In the genomic region with DNA sequence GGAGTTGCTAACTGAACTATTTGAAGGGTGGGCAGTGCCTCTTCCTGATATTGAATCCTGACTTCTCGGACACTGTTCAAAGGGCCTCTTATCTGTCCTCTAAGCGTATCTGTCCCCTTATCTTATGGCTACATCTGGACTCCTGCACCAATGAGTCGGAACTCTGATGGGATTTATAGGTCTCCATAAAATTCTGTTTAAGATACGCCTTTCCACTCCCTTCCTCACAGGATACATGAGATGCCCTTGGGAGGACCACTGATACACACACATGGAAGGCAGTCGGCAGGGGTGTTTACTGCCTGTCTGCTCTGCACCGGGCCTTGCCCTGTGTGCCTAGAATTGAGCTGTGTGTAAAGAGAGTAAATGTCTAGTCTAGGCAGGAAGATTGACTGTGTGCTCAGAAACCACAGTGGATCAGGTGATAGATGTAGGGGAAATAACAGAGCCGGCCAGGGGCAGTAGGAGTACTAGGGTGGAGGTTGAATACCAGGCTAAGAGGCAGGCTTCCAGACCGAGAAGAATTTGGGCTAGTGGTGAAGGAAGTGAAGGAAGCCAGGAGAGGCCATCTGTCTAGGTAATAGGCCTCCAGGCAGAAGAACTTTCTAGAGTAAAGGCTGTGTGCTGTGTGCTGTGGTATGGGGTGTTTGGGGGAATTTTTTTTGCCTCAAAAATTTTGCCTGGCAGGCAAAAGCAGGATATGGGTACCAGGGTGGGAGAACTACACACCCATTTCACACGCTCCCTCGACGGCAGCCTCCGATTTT, we compare ENCODE assay signal across 18 mouse cellular contexts. TPM values are rescaled to one million over a fixed set of nuclear protein-coding genes. Genes with fewer than 3 reads are reported as not detected.
DNase-seq lines count a peak whose midpoint lies in the region; ATAC-seq and TF ChIP-seq lines count a peak whose summit lies in the region.
"Had no signal": no experiment of that assay in that cellular context is flagged by ENCODE, and none has a peak within 500 bp of the region (broad histone marks: within the 10 kb centered on the region; RNA-seq: fewer than 3 reads in every experiment).

No protein-coding gene starts in this region.

- H3K27me3 ChIP-seq in kidney, embryonic 14.5 days (ENCODE audit: control insufficient read depth, insufficient read depth, low read length), result no peaks in the 10 kb centered on the region
- no peaks in the 10 kb centered on the region for H3K27me3 ChIP-seq in kidney, adult 2 months (replicated peaks; ENCODE audit: control insufficient read depth, insufficient read depth, low read length)
- no peaks in the 10 kb centered on the region for H3K27me3 ChIP-seq in embryonic facial prominence, embryonic 13.5 days
- no peaks in the 10 kb centered on the region for H3K27me3 ChIP-seq in limb, embryonic 13.5 days
- peaks cover 15% of the 10 kb centered on the region; the same call in 1 of the 2 replicates for H3K27me3 ChIP-seq in liver, embryonic 12.5 days (replicated peaks)
- H3K27me3 ChIP-seq: stomach, embryonic 15.5 days had no signal

- H3K9me3 ChIP-seq in kidney, embryonic 14.5 days (ENCODE audit: control insufficient read depth, low read length), result no peaks in the 10 kb centered on the region
- no peaks in the 10 kb centered on the region for H3K9me3 ChIP-seq in embryonic facial prominence, embryonic 13.5 days
- no peaks in the 10 kb centered on the region for H3K9me3 ChIP-seq in limb, embryonic 13.5 days
- H3K9me3 ChIP-seq in liver, embryonic 12.5 days (replicated peaks), result no peaks in the 10 kb centered on the region
- H3K9me3 ChIP-seq: liver, embryonic 13.5 days; stomach, embryonic 15.5 days had no signal

- H3K36me3 ChIP-seq in kidney, embryonic 14.5 days (ENCODE audit: control insufficient read depth, insufficient read depth, low read length), result no peaks in the 10 kb centered on the region
- H3K36me3 ChIP-seq in kidney, adult 2 months (ENCODE audit: control insufficient read depth, insufficient read depth, low read length), result no peaks in the 10 kb centered on the region
- H3K36me3 ChIP-seq in embryonic facial prominence, embryonic 13.5 days, result no peaks in the 10 kb centered on the region
- no peaks in the 10 kb centered on the region for H3K36me3 ChIP-seq in limb, embryonic 13.5 days
- no peaks in the 10 kb centered on the region for H3K36me3 ChIP-seq in liver, embryonic 12.5 days
- H3K36me3 ChIP-seq: liver, embryonic 13.5 days; stomach, embryonic 15.5 days had no signal

- peak overlapping the region; percentile 67; the same call in 1 of the 2 replicates for H3K27ac ChIP-seq in kidney, embryonic 14.5 days (ENCODE audit: low read depth, low read length)
- no peak overlapping the region for H3K27ac ChIP-seq in kidney, adult 2 months (ENCODE audit: insufficient read depth, low read depth, low read length)
- peak overlapping the region; percentile 77 for H3K27ac ChIP-seq in embryonic facial prominence, embryonic 13.5 days
- peak overlapping the region; percentile 90 for H3K27ac ChIP-seq in limb, embryonic 13.5 days
- H3K27ac ChIP-seq in liver, embryonic 12.5 days, result no peak overlapping the region
- H3K27ac ChIP-seq: liver, embryonic 13.5 days; stomach, embryonic 15.5 days had no signal

- no peak overlapping the region for H3K4me3 ChIP-seq in kidney, embryonic 14.5 days (ENCODE audit: low read length)
- H3K4me3 ChIP-seq in kidney, adult 2 months (ENCODE audit: insufficient read depth, low read depth, low read length), result no peak overlapping the region
- H3K4me3 ChIP-seq in embryonic facial prominence, embryonic 13.5 days, result no peak overlapping the region
- no peak overlapping the region for H3K4me3 ChIP-seq in limb, embryonic 13.5 days
- H3K4me3 ChIP-seq in liver, embryonic 12.5 days, result no peak overlapping the region
- H3K4me3 ChIP-seq: liver, embryonic 13.5 days; megakaryocyte, embryonic 14.5 days; myocyte; stomach, embryonic 15.5 days had no signal

- TF ChIP-seq POLR2A in kidney, adult 2 months (IDR thresholded peaks at IDR 0.05; ENCODE audit: low read depth, low read length), result no peak

- no peak for TF ChIP-seq CTCF in kidney, adult 2 months (conservative IDR thresholded peaks at IDR 0.05; ENCODE audit: insufficient read depth, insufficient read length, low read depth, low read length)

- 36% methylated on average over 12 of the region's 12 CpGs for WGBS in kidney, embryonic 14.5 days
- WGBS in kidney, adult 2 months, result 58% methylated on average over 12 of the region's 12 CpGs
- 56% methylated on average over 12 of the region's 12 CpGs for WGBS in embryonic facial prominence, embryonic 13.5 days
- WGBS in limb, embryonic 13.5 days, result 43% methylated on average over 12 of the region's 12 CpGs
- WGBS in liver, embryonic 12.5 days (ENCODE audit: insufficient replicate concordance), result 42% methylated on average over 12 of the region's 12 CpGs

- H3K4me1 ChIP-seq in kidney, embryonic 14.5 days (ENCODE audit: control insufficient read depth, insufficient read depth, low read length), result peaks cover 14% of the 10 kb centered on the region; the same call in 1 of the 2 replicates
- H3K4me1 ChIP-seq in kidney, adult 2 months (ENCODE audit: control insufficient read depth, insufficient read depth, low read length), result no peaks in the 10 kb centered on the region
- peaks cover 23% of the 10 kb centered on the region for H3K4me1 ChIP-seq in embryonic facial prominence, embryonic 13.5 days
- H3K4me1 ChIP-seq in limb, embryonic 13.5 days, result peaks cover 41% of the 10 kb centered on the region
- peaks cover 21% of the 10 kb centered on the region for H3K4me1 ChIP-seq in liver, embryonic 12.5 days
- H3K4me1 ChIP-seq: megakaryocyte, embryonic 14.5 days; stomach, embryonic 15.5 days had no signal

- no peak for DNase-seq in kidney, adult 2 months
- DNase-seq in NIH3T3 (ENCODE audit: low read depth), result peak; percentile 30
- no peak for DNase-seq in heart, adult 18-20 months
- DNase-seq: forebrain, postnatal 0 days; heart, postnatal 4 days; liver, embryonic 13.5 days; right cerebral cortex, adult 18-20 months had no signal

- no peak overlapping the region for H3K9ac ChIP-seq in kidney, embryonic 14.5 days (ENCODE audit: low read depth, low read length)
- 0 out of 2 replicates have a peak overlapping the region, but pooled peaks have one; percentile 2 for H3K9ac ChIP-seq in embryonic facial prominence, embryonic 13.5 days
- H3K9ac ChIP-seq in limb, embryonic 13.5 days, result peak overlapping the region; percentile 5
- H3K9ac ChIP-seq in liver, embryonic 12.5 days, result no peak overlapping the region
- H3K9ac ChIP-seq: forebrain, postnatal 0 days; liver, embryonic 13.5 days; stomach, embryonic 15.5 days had no signal

- no peak overlapping the region for H3K4me2 ChIP-seq in kidney, embryonic 14.5 days (replicated peaks; ENCODE audit: low read depth, low read length)
- no peak overlapping the region for H3K4me2 ChIP-seq in embryonic facial prominence, embryonic 13.5 days
- no peak overlapping the region for H3K4me2 ChIP-seq in limb, embryonic 13.5 days (replicated peaks)
- H3K4me2 ChIP-seq in liver, embryonic 12.5 days, result no peak overlapping the region
- H3K4me2 ChIP-seq: liver, embryonic 13.5 days; stomach, embryonic 15.5 days had no signal

- ATAC-seq in kidney, embryonic 14.5 days (ENCODE audit: low FRiP score, low TSS enrichment), result peak; percentile 85
- ATAC-seq in embryonic facial prominence, embryonic 13.5 days (ENCODE audit: insufficient number of reproducible peaks, insufficient read depth, low FRiP score, low TSS enrichment, low read depth), result 0 out of 2 replicates have a peak, but pooled peaks have one; percentile 45
- ATAC-seq in limb, embryonic 13.5 days (ENCODE audit: low FRiP score, low read depth), result peak; percentile 66
- ATAC-seq in liver, embryonic 12.5 days, result no peak
- ATAC-seq: activated CD4-positive, CD25-positive, alpha-beta regulatory T cell, adult 4 months; forebrain, postnatal 0 days had no signal

RNA-seq across cellular contexts. Expression of a gene that starts 4.9 kb away (rescaled TPM):
- polyA plus RNA-seq in kidney, embryonic 14.5 days (2014; fragmentation: Nextera tagmentation; extraction: Ambion mirVana), result 1.8 and 2.0 TPM in 2 replicates
- polyA plus RNA-seq in kidney, adult 2 months (2012; rRNA removed), result 0.11 TPM in 1 of 2 replicates, not detected in the other
- 0.34 and 0.87 TPM in 2 replicates for polyA plus RNA-seq in embryonic facial prominence, embryonic 13.5 days (2015; fragmentation: Nextera tagmentation; extraction: Ambion mirVana)
- 0.88 and 1.0 TPM in 2 replicates for polyA plus RNA-seq in limb, embryonic 13.5 days (2015; fragmentation: Nextera tagmentation; extraction: Ambion mirVana)
- polyA plus RNA-seq in liver, embryonic 12.5 days (2016; fragmentation: Nextera tagmentation; extraction: Ambion mirVana), result 0.54 and 0.91 TPM in 2 replicates
- not detected for total RNA-seq in heart, adult 18-20 months (2021)
- total RNA-seq: common myeloid progenitor, adult 5-6 weeks; forebrain, postnatal 0 days; granulocyte monocyte progenitor cell, adult 5-6 weeks; layer of hippocampus, adult 18-20 months had no signal
- polyA plus RNA-seq: activated CD4-positive, CD25-positive, alpha-beta regulatory T cell, adult 4 months had no signal

RNA-seq across cellular contexts. Expression of a gene that starts 33.1 kb away (rescaled TPM):
- 0.57 and 1.0 TPM in 2 replicates for polyA plus RNA-seq in kidney, embryonic 14.5 days (2014; fragmentation: Nextera tagmentation; extraction: Ambion mirVana)
- polyA plus RNA-seq in kidney, adult 2 months (2012; rRNA removed), result not detected in 2 replicates
- polyA plus RNA-seq in embryonic facial prominence, embryonic 13.5 days (2015; fragmentation: Nextera tagmentation; extraction: Ambion mirVana), result 0.12 and 0.28 TPM in 2 replicates
- polyA plus RNA-seq in limb, embryonic 13.5 days (2015; fragmentation: Nextera tagmentation; extraction: Ambion mirVana), result 0.33 and 0.79 TPM in 2 replicates
- 0.11 TPM in 1 of 2 replicates, not detected in the other for polyA plus RNA-seq in liver, embryonic 12.5 days (2016; fragmentation: Nextera tagmentation; extraction: Ambion mirVana)
- total RNA-seq in heart, adult 18-20 months (2021), result not detected
- total RNA-seq: common myeloid progenitor, adult 5-6 weeks; forebrain, postnatal 0 days; granulocyte monocyte progenitor cell, adult 5-6 weeks; layer of hippocampus, adult 18-20 months had no signal
- polyA plus RNA-seq: activated CD4-positive, CD25-positive, alpha-beta regulatory T cell, adult 4 months; forebrain, postnatal 0 days; liver, embryonic 13.5 days; myocyte had no signal

RNA-seq across cellular contexts. Expression of a gene that starts 49.7 kb away (rescaled TPM):
- 31.2 and 31.8 TPM in 2 replicates for polyA plus RNA-seq in kidney, embryonic 14.5 days (2014; fragmentation: Nextera tagmentation; extraction: Ambion mirVana)
- polyA plus RNA-seq in kidney, adult 2 months (2012; rRNA removed), result 2.6 and 2.9 TPM in 2 replicates
- polyA plus RNA-seq in embryonic facial prominence, embryonic 13.5 days (2015; fragmentation: Nextera tagmentation; extraction: Ambion mirVana), result 23.4 and 23.9 TPM in 2 replicates
- polyA plus RNA-seq in limb, embryonic 13.5 days (2015; fragmentation: Nextera tagmentation; extraction: Ambion mirVana), result 52.3 and 55.4 TPM in 2 replicates
- polyA plus RNA-seq in liver, embryonic 12.5 days (2016; fragmentation: Nextera tagmentation; extraction: Ambion mirVana), result 5.6 and 6.1 TPM in 2 replicates
- 1 to 10 TPM; 1.3 to 1.5 TPM for total RNA-seq in heart, adult 18-20 months (2021)

Comparison
In these comparisons a context has a peak if more than half of its experiments do, and no peak if none do; other contexts are left out.
1. H3K27ac ChIP-seq: peak in kidney, embryonic 14.5 days (single experiment), embryonic facial prominence, embryonic 13.5 days (single experiment) and limb, embryonic 13.5 days (single experiment); none in kidney, adult 2 months (single experiment) and liver, embryonic 12.5 days (single experiment).
2. H3K9ac ChIP-seq: peak in embryonic facial prominence, embryonic 13.5 days (single experiment) and limb, embryonic 13.5 days (single experiment); none in kidney, embryonic 14.5 days (single experiment) and liver, embryonic 12.5 days (single experiment).